Comparison of ENCODE assay signal across 13 mouse cellular contexts in genomic region chr4:103508435-103508834, GRCm38 (mm10).
A peak's percentile ranks its signal among the peaks of the same experiment; 100 is the strongest.
DNase-seq lines count a peak whose midpoint lies in the region; ATAC-seq and TF ChIP-seq lines count a peak whose summit lies in the region.
"Had no signal": no experiment of that assay in that cellular context is flagged by ENCODE, and none has a peak within 500 bp of the region (broad histone marks: within the 10 kb centered on the region; RNA-seq: fewer than 3 reads in every experiment).

No protein-coding gene starts in this region.

- no peak for ATAC-seq in forebrain, embryonic 14.5 days
- ATAC-seq in forebrain, embryonic 11.5 days (replicated peaks; ENCODE audit: low FRiP score) = no peak
- no peak for ATAC-seq in stomach, postnatal 0 days (ENCODE audit: low FRiP score, low TSS enrichment)
- no peak for ATAC-seq in intestine, embryonic 16.5 days
- ATAC-seq: Patski had no signal

- DNase-seq in forebrain, embryonic 14.5 days (ENCODE audit: low spot score) = peak; percentile 77
- no peak for DNase-seq in forebrain, embryonic 11.5 days (ENCODE audit: low spot score)
- peak; percentile 83 for DNase-seq in brain, embryonic 14.5 days (ENCODE audit: low read depth)
- peak; percentile 65 to 75 for DNase-seq in layer of hippocampus, postnatal 10 days (ENCODE audit: low spot score in 2 of 2)
- peak; percentile 5 to 36 for DNase-seq in right cerebral cortex, adult 2 months (ENCODE audit: low spot score in 2 of 2)
- DNase-seq in stomach, postnatal 0 days (ENCODE audit: low spot score) = no peak
- no peak for DNase-seq in cerebellum, adult 11 months
- DNase-seq: kidney, adult 9 months; liver, embryonic 13.5 days; lung, postnatal 14 days had no signal

- no peak for TF ChIP-seq EP300 in stomach, postnatal 0 days (optimal IDR thresholded peaks at IDR 0.05)

- TF ChIP-seq CTCF in brain, embryonic 14.5 days (IDR thresholded peaks at IDR 0.05; ENCODE audit: borderline replicate concordance, extremely low read depth, insufficient read depth, insufficient read length) = no peak
- no peak for TF ChIP-seq CTCF in stomach, postnatal 0 days (IDR thresholded peaks at IDR 0.05; ENCODE audit: low read depth)

- H3K4me2 ChIP-seq in forebrain, embryonic 14.5 days (ENCODE audit: low read length) = no peak overlapping the region
- no peak overlapping the region for H3K4me2 ChIP-seq in forebrain, embryonic 11.5 days (ENCODE audit: low read depth, low read length, severe bottlenecking)
- H3K4me2 ChIP-seq in stomach, postnatal 0 days (replicated peaks; ENCODE audit: low read depth) = no peak overlapping the region
- no peak overlapping the region for H3K4me2 ChIP-seq in intestine, embryonic 16.5 days (ENCODE audit: low read depth, low read length)
- H3K4me2 ChIP-seq: hindbrain, embryonic 15.5 days; liver, embryonic 13.5 days had no signal

- H3K27me3 ChIP-seq in forebrain, embryonic 14.5 days (replicated peaks; ENCODE audit: control insufficient read depth, insufficient read depth, low read length) = no peaks in the 10 kb centered on the region
- no peaks in the 10 kb centered on the region for H3K27me3 ChIP-seq in forebrain, embryonic 11.5 days (ENCODE audit: control insufficient read depth, insufficient read depth, low read length)
- no peaks in the 10 kb centered on the region for H3K27me3 ChIP-seq in stomach, postnatal 0 days (ENCODE audit: control insufficient read depth, insufficient read depth, low read length)
- no peaks in the 10 kb centered on the region for H3K27me3 ChIP-seq in intestine, embryonic 16.5 days (replicated peaks; ENCODE audit: control insufficient read depth, insufficient read depth, low read length)
- H3K27me3 ChIP-seq: hindbrain, embryonic 15.5 days; liver, embryonic 13.5 days; Patski had no signal

- no peak overlapping the region for H3K27ac ChIP-seq in forebrain, embryonic 14.5 days (ENCODE audit: low read depth, low read length)
- no peak overlapping the region for H3K27ac ChIP-seq in forebrain, embryonic 11.5 days (ENCODE audit: low read depth, low read length)
- no peak overlapping the region for H3K27ac ChIP-seq in stomach, postnatal 0 days (replicated peaks)
- no peak overlapping the region for H3K27ac ChIP-seq in intestine, embryonic 16.5 days (ENCODE audit: low read length)
- H3K27ac ChIP-seq: hindbrain, embryonic 15.5 days; liver, embryonic 13.5 days had no signal

- no peaks in the 10 kb centered on the region for H3K9me3 ChIP-seq in forebrain, embryonic 14.5 days (replicated peaks; ENCODE audit: control insufficient read depth, low read length)
- no peaks in the 10 kb centered on the region for H3K9me3 ChIP-seq in forebrain, embryonic 11.5 days (ENCODE audit: control insufficient read depth, low read length)
- H3K9me3 ChIP-seq in stomach, postnatal 0 days (ENCODE audit: control insufficient read depth, low read length) = no peaks in the 10 kb centered on the region
- no peaks in the 10 kb centered on the region for H3K9me3 ChIP-seq in intestine, embryonic 16.5 days (ENCODE audit: control insufficient read depth, low read length)
- H3K9me3 ChIP-seq: hindbrain, embryonic 15.5 days; liver, embryonic 13.5 days had no signal

- 49% methylated on average over 2 of the region's 2 CpGs for WGBS in forebrain, embryonic 14.5 days
- 65% methylated on average over 2 of the region's 2 CpGs for WGBS in forebrain, embryonic 11.5 days
- 63% methylated on average over 2 of the region's 2 CpGs for WGBS in stomach, postnatal 0 days
- 79% methylated on average over 2 of the region's 2 CpGs for WGBS in intestine, embryonic 16.5 days

- H3K4me1 ChIP-seq in forebrain, embryonic 14.5 days (ENCODE audit: control insufficient read depth, insufficient read depth, low read length) = 0 out of 2 replicates have a peak, but pooled peaks cover under 1% of the 10 kb centered on the region
- H3K4me1 ChIP-seq in forebrain, embryonic 11.5 days (replicated peaks; ENCODE audit: control insufficient read depth, insufficient read depth, low read length) = no peaks in the 10 kb centered on the region
- no peaks in the 10 kb centered on the region for H3K4me1 ChIP-seq in stomach, postnatal 0 days (replicated peaks; ENCODE audit: control insufficient read depth, insufficient read depth)
- H3K4me1 ChIP-seq in intestine, embryonic 16.5 days (ENCODE audit: control insufficient read depth, insufficient read depth, low read length) = no peaks in the 10 kb centered on the region
- H3K4me1 ChIP-seq: hindbrain, embryonic 15.5 days; liver, embryonic 13.5 days had no signal

- H3K4me3 ChIP-seq in forebrain, embryonic 14.5 days (ENCODE audit: low read depth, low read length) = no peak overlapping the region
- no peak overlapping the region for H3K4me3 ChIP-seq in forebrain, embryonic 11.5 days (ENCODE audit: low read depth, low read length)
- H3K4me3 ChIP-seq in stomach, postnatal 0 days (ENCODE audit: low read depth, low read length) = no peak overlapping the region
- H3K4me3 ChIP-seq in intestine, embryonic 16.5 days (ENCODE audit: low read length) = no peak overlapping the region
- H3K4me3 ChIP-seq: hindbrain, embryonic 15.5 days; liver, embryonic 13.5 days had no signal

- no peak overlapping the region for H3K9ac ChIP-seq in forebrain, embryonic 14.5 days (ENCODE audit: low read length)
- no peak overlapping the region for H3K9ac ChIP-seq in forebrain, embryonic 11.5 days (ENCODE audit: low read length)
- H3K9ac ChIP-seq in stomach, postnatal 0 days (ENCODE audit: low read length) = no peak overlapping the region
- no peak overlapping the region for H3K9ac ChIP-seq in intestine, embryonic 16.5 days (ENCODE audit: low read depth, low read length)
- H3K9ac ChIP-seq: hindbrain, embryonic 15.5 days; liver, embryonic 13.5 days had no signal

- H3K36me3 ChIP-seq in forebrain, embryonic 14.5 days (ENCODE audit: control insufficient read depth, insufficient read depth, low read length) = no peaks in the 10 kb centered on the region
- H3K36me3 ChIP-seq in forebrain, embryonic 11.5 days (ENCODE audit: control insufficient read depth, insufficient read depth, low read length) = no peaks in the 10 kb centered on the region
- no peaks in the 10 kb centered on the region for H3K36me3 ChIP-seq in stomach, postnatal 0 days (ENCODE audit: control insufficient read depth, insufficient read depth, low read length)
- no peaks in the 10 kb centered on the region for H3K36me3 ChIP-seq in intestine, embryonic 16.5 days (ENCODE audit: control insufficient read depth, insufficient read depth, low read length)
- H3K36me3 ChIP-seq: hindbrain, embryonic 15.5 days; liver, embryonic 13.5 days had no signal

- no peak for TF ChIP-seq POLR2A in brain, embryonic 14.5 days (IDR thresholded peaks at IDR 0.05; ENCODE audit: borderline replicate concordance, extremely low read depth, insufficient read depth, insufficient read length, poor library complexity, severe bottlenecking)

Comparison
In these comparisons a context has a peak if more than half of its experiments do, and no peak if none do; other contexts are left out.
1. DNase-seq: peak in forebrain, embryonic 14.5 days (single experiment), brain, embryonic 14.5 days (single experiment), layer of hippocampus, postnatal 10 days (2 of 2) and right cerebral cortex, adult 2 months (2 of 2); none in forebrain, embryonic 11.5 days (single experiment), stomach, postnatal 0 days (single experiment) and cerebellum, adult 11 months (single experiment).